Mouse (Mus musculus): ENCODE results near the gene Nprl3.
"Not testable (repeated sequence)": the region's sequence is repeated elsewhere in the genome, so short reads cannot be mapped to it uniquely, and the experiment has no call there.

Gene Nprl3

GRCm38 (mm10) chr11:32285031-32285775, 17.7 kb upstream of the Nprl3 start:
- no peak for DNase-seq (ENCODE audit: low read depth in 1 of 2, low spot score in 2 of 2)

GRCm38 (mm10) chr11:32284582-32284981, 17.1 kb upstream of the Nprl3 start:
- not testable (repeated sequence) for DNase-seq (ENCODE audit: low read depth in 1 of 2, low spot score in 2 of 2)

GRCm38 (mm10) chr11:32283091-32283777, 15.7 kb upstream of the Nprl3 start, which contains the start of gene Hba-a1:
Gene Hba-a1 (plus strand): TSS chr11:32283511.
- not testable (repeated sequence) for DNase-seq (ENCODE audit: low read depth in 1 of 2, low spot score in 2 of 2)

GRCm38 (mm10) chr11:32281416-32282144, 14.1 kb upstream of the Nprl3 start:
- DNase-seq (ENCODE audit: low read depth in 1 of 2, low spot score in 2 of 2): no peak

- DNase-seq (ENCODE audit: low read depth in 1 of 2, low spot score in 2 of 2): no peak
Observed at GRCm38 (mm10) chr11:32280646-32281045, 13.1 kb upstream of the Nprl3 start.

- no peak for DNase-seq (ENCODE audit: low read depth in 1 of 2, low spot score in 2 of 2)
Observed at GRCm38 (mm10) chr11:32278458-32278957, 11.0 kb upstream of the Nprl3 start.

- DNase-seq (ENCODE audit: low read depth in 1 of 2, low spot score in 2 of 2): no peak
Observed at GRCm38 (mm10) chr11:32277736-32278457, 10.4 kb upstream of the Nprl3 start.

GRCm38 (mm10) chr11:32276347-32276746, 8.8 kb upstream of the Nprl3 start, which contains the start of gene Hba-x:
Gene Hba-x (plus strand): TSS chr11:32276400.
- no peak for DNase-seq (ENCODE audit: low read depth in 1 of 2, low spot score in 2 of 2)

GRCm38 (mm10) chr11:32271178-32271577, 3.7 kb upstream of the Nprl3 start:
- no peak for DNase-seq (ENCODE audit: low read depth in 1 of 2, low spot score in 2 of 2)

- DNase-seq (ENCODE audit: low read depth in 1 of 2, low spot score in 2 of 2): no peak
Observed at GRCm38 (mm10) chr11:32268952-32269351, 1.4 kb upstream of the Nprl3 start.

GRCm38 (mm10) chr11:32267964-32268363, 457 bp upstream of the Nprl3 start:
- DNase-seq (ENCODE audit: low read depth in 1 of 2, low spot score in 2 of 2): no peak

GRCm38 (mm10) chr11:32266776-32267175, 731 bp downstream of the Nprl3 start:
- DNase-seq (ENCODE audit: low read depth in 1 of 2, low spot score in 2 of 2): no peak

- DNase-seq (ENCODE audit: low read depth in 1 of 2, low spot score in 2 of 2): no peak
Observed at GRCm38 (mm10) chr11:32266194-32266593, 1.3 kb downstream of the Nprl3 start.

GRCm38 (mm10) chr11:32265117-32265738, 2.3 kb downstream of the Nprl3 start:
- DNase-seq (ENCODE audit: low read depth in 1 of 2, low spot score in 2 of 2): no peak

- DNase-seq (ENCODE audit: low read depth in 1 of 2, low spot score in 2 of 2): no peak
Observed at GRCm38 (mm10) chr11:32262674-32263415, 4.7 kb downstream of the Nprl3 start.

- DNase-seq (ENCODE audit: low read depth in 1 of 2, low spot score in 2 of 2): no peak
Observed at GRCm38 (mm10) chr11:32256566-32256965, 10.9 kb downstream of the Nprl3 start.

- DNase-seq (ENCODE audit: low read depth in 1 of 2, low spot score in 2 of 2): no peak
Observed at GRCm38 (mm10) chr11:32256146-32256545, 11.4 kb downstream of the Nprl3 start.

- DNase-seq (ENCODE audit: low read depth in 1 of 2, low spot score in 2 of 2): no peak
Observed at GRCm38 (mm10) chr11:32253121-32253520, 14.4 kb downstream of the Nprl3 start.

- no peak for DNase-seq (ENCODE audit: low read depth in 1 of 2, low spot score in 2 of 2)
Observed at GRCm38 (mm10) chr11:32250880-32251763, 16.4 kb downstream of the Nprl3 start.
